Mouse (Mus musculus) liver, embryonic 14.5 days (tissue): ENCODE measurements at regions not wholly inside any gene's neighbourhood (a gene's known extent, or its start where the extent isn't known, plus 50 kb on each side); places are given as distances from the start of the nearest gene placed in this dataset.

Source experiments
- ATAC-seq: fragments of 200-750 bp; cut with Nextera tagmentation; 2 replicates; pipeline ENCODE4 v1.8.0; 2017; ENCODE audit warnings: moderate number of reproducible peaks, mild to moderate bottlenecking, moderate library complexity; ENCODE audit not compliant: insufficient read depth
- DNase-seq, 3 experiments: peaks; one replicate each; pipeline ENCODE4 v3.0.0-alpha.2; 2012 to 2013; ENCODE audit warnings: low read depth in 3 of 3, low spot score in 3 of 3
- H3K27ac ChIP-seq: fragments of 300-500 bp; sonication (generic); 2 replicates; pipeline ENCODE4 v1.5.1; 2014; ENCODE audit warnings: moderate library complexity, mild to moderate bottlenecking, control low read depth, inconsistent platforms
- H3K27me3 ChIP-seq: fragments of 300-500 bp; sonication (generic); 2 replicates; pipeline ENCODE4 v1.6.1; 2014; ENCODE audit warnings: mild to moderate bottlenecking, low read length, moderate library complexity; ENCODE audit not compliant: control insufficient read depth, insufficient read depth
- H3K36me3 ChIP-seq: fragments of 300-500 bp; sonication (generic); replicated peaks from 2 replicates; pipeline ENCODE4 v1.6.1; 2014; ENCODE audit warnings: low read depth; ENCODE audit not compliant: control insufficient read depth, insufficient read depth
- H3K4me1 ChIP-seq, 2 experiments: fragments of 200-500 bp in 1 of 2; fragments of 300-500 bp in 1 of 2; sonication (generic) in 1 of 2; replicated peaks; 2 replicates each; pipeline ENCODE4 v1.6.1; 2012 to 2014; ENCODE audit warnings: antibody characterized with exemption in 1 of 2, inconsistent platforms in 1 of 2, low read length in 1 of 2; ENCODE audit not compliant: control insufficient read depth in 2 of 2, insufficient read depth in 2 of 2
- H3K4me2 ChIP-seq: fragments of 300-500 bp; sonication (generic); 2 replicates; pipeline ENCODE4 v1.6.1; 2014; ENCODE audit warnings: low read depth, mild to moderate bottlenecking, control low read depth, moderate library complexity
- H3K4me3 ChIP-seq, 2 experiments: fragments of 200-500 bp in 1 of 2; fragments of 300-500 bp in 1 of 2; sonication (generic) in 1 of 2; 2 replicates each; pipeline ENCODE4 v1.5.1; 2012 to 2014; ENCODE audit warnings: low read depth in 2 of 2, low read length in 2 of 2, mild to moderate bottlenecking in 2 of 2, control low read depth in 1 of 2, inconsistent platforms in 1 of 2, moderate library complexity in 1 of 2; ENCODE audit not compliant: insufficient read depth in 1 of 2
- H3K9ac ChIP-seq: fragments of 300-500 bp; sonication (generic); replicated peaks from 2 replicates; pipeline ENCODE4 v1.6.1; 2014; ENCODE audit warnings: mild to moderate bottlenecking, control low read depth, moderate library complexity
- H3K9me3 ChIP-seq: fragments of 300-500 bp; sonication (generic); 2 replicates; pipeline ENCODE4 v1.6.1; 2016; ENCODE audit warnings: low read length, mixed read lengths; ENCODE audit not compliant: control insufficient read depth
- CTCF ChIP-seq: IDR thresholded peaks from 2 replicates; pipeline ENCODE4 v1.5.1; 2016; ENCODE audit warnings: antibody characterized with exemption, low read depth, control low read depth
- EP300 ChIP-seq: IDR thresholded peaks from 2 replicates; pipeline ENCODE4 v1.6.1; 2016; ENCODE audit warnings: antibody characterized with exemption, low read depth
- WGBS: fragments of 180-500 bp; shearing (Covaris S2); extraction: QIAGEN DNeasy Blood & Tissue Kit; methylation state at CpG from one replicate; pipeline ENCODE4 v1.1.7; 2014; ENCODE audit not compliant: insufficient replicate concordance; 5-methylcytosine and 5-hydroxymethylcytosine counted together

- TF ChIP-seq CTCF (no peak), EP300 (no peak)
- no peak overlapping the region for H3K4me3 ChIP-seq
- H3K9me3 ChIP-seq = no peaks in the 10 kb centered on the region
- H3K4me1 ChIP-seq = no peaks in the 10 kb centered on the region
- no peaks in the 10 kb centered on the region for H3K27me3 ChIP-seq
- 51% methylated on average over 3 of the region's 3 CpGs for WGBS
- ATAC-seq = no peak
- H3K4me2 ChIP-seq = no peak overlapping the region
- no peak overlapping the region for H3K9ac ChIP-seq
- no peaks in the 10 kb centered on the region for H3K36me3 ChIP-seq
- H3K27ac ChIP-seq = no peak overlapping the region
- DNase-seq = no peak
These were observed 78.9 kb downstream of the Smgc start for GRCm38 (mm10) chr15:91916946-91917345.

DNA sequence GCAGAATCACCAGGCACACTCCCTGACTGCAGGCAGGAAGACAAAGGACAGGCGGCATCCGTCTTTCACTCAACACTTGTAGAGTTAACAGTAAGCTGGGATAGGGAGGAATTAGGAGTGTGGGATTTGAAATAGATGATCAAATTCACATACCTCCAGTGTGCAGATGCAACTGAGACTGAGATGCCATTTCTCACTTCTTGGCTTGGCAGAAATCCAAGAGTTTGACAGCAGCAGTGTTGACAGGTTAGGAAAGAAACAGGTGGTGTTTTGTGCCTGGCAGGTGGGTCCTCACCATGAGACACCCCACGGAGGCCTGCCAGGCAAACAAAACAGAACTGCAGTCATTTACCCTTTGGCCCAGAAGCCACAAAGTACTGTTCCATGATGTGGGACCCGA lies 79.8 kb downstream of the Smgc start:
- Histone ChIP-seq H3K4me2 (no peak overlapping the region), H3K9ac (no peak overlapping the region), H3K4me1 (no peaks in the 10 kb centered on the region), H3K27me3 (no peaks in the 10 kb centered on the region), H3K36me3 (no peaks in the 10 kb centered on the region), H3K9me3 (no peaks in the 10 kb centered on the region), H3K4me3 (no peak overlapping the region), H3K27ac (no peak overlapping the region)
- TF ChIP-seq EP300 (no peak), CTCF (no peak)
- ATAC-seq = no peak
- 33% methylated on average over 4 of the region's 4 CpGs for WGBS
- DNase-seq = no peak

GRCm38 (mm10) chr15:91924542-91924941 lies 86.5 kb downstream of the Smgc start:
- Histone ChIP-seq H3K9ac (no peak overlapping the region), H3K4me2 (no peak overlapping the region), H3K9me3 (no peaks in the 10 kb centered on the region), H3K36me3 (no peaks in the 10 kb centered on the region), H3K27me3 (no peaks in the 10 kb centered on the region), H3K4me3 (no peak overlapping the region), H3K27ac (no peak overlapping the region), H3K4me1 (no peaks in the 10 kb centered on the region)
- no peak for TF ChIP-seq EP300
- no peak for TF ChIP-seq CTCF
- DNase-seq = no peak
- no peak for ATAC-seq
- 54% methylated on average over 4 of the region's 4 CpGs for WGBS

DNA sequence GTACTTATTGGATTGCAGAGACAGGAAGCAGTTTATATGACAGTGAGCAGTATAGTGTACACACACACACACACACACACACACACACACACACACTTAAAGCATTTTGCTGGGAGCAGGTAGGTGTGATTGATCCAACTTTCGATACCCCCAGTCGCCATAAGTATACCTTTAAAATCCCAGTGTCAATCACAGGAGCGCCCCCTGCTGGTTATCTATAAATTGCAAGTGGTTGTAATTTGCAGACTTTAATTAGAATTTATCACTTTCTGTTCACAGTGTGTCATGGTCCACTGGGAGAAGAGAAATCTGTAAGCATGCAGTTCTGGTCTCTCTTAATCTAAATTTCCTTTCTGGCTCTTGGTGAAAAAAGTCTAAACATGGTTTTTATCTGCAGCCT lies 89.4 kb downstream of the Smgc start:
- no peak for DNase-seq
- no peak overlapping the region for H3K4me2 ChIP-seq
- no peaks in the 10 kb centered on the region for H3K36me3 ChIP-seq
- no peaks in the 10 kb centered on the region for H3K27me3 ChIP-seq
- H3K4me1 ChIP-seq = no peaks in the 10 kb centered on the region
- no peak for ATAC-seq
- 9% methylated on average over 3 of the region's 3 CpGs for WGBS
- no peak overlapping the region for H3K27ac ChIP-seq
- no peak overlapping the region for H3K4me3 ChIP-seq
- no peak overlapping the region for H3K9ac ChIP-seq
- no peaks in the 10 kb centered on the region for H3K9me3 ChIP-seq
- TF ChIP-seq CTCF = peak; percentile 41
- TF ChIP-seq EP300 = no peak

- Histone ChIP-seq H3K4me3 (no peak overlapping the region), H3K4me2 (no peak overlapping the region), H3K36me3 (no peaks in the 10 kb centered on the region), H3K9ac (no peak overlapping the region), H3K27ac (no peak overlapping the region), H3K4me1 (no peaks in the 10 kb centered on the region), H3K9me3 (no peaks in the 10 kb centered on the region), H3K27me3 (no peaks in the 10 kb centered on the region)
- no peak for TF ChIP-seq CTCF
- no peak for TF ChIP-seq EP300
- WGBS = 56% methylated on average over 7 of the region's 7 CpGs
- DNase-seq (no peak), ATAC-seq (no peak)
These were observed 90.4 kb downstream of the Smgc start for GRCm38 (mm10) chr15:91928511-91928910.

DNA sequence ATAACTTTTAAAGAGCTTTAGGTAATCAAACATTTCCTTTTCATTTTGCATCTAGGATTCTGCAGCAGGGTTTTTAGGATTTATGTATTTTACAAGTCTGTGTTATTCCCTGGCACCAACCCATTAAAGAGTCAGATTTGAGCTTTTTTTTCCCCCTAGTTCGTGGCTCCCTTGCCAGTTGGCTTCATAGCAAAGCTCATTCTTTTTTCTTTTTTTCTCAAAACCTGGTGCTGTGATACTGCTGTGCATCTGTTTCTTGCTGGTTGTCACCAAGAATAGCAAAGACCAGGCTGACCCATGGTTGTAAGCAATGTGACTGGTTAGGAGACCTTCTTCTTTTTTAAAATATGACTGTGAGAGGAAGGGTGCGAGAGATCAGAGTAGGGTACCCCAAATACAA lies 93.7 kb upstream of the Cntn1 start:
- no peak overlapping the region for H3K27ac ChIP-seq
- ATAC-seq = no peak
- no peaks in the 10 kb centered on the region for H3K9me3 ChIP-seq
- 51% methylated on average over 2 of the region's 2 CpGs for WGBS
- H3K27me3 ChIP-seq = no peaks in the 10 kb centered on the region
- H3K4me1 ChIP-seq = no peaks in the 10 kb centered on the region
- no peak overlapping the region for H3K9ac ChIP-seq
- no peak overlapping the region for H3K4me2 ChIP-seq
- H3K36me3 ChIP-seq = no peaks in the 10 kb centered on the region
- no peak for DNase-seq
- no peak overlapping the region for H3K4me3 ChIP-seq
- TF ChIP-seq CTCF = no peak
- TF ChIP-seq EP300 = no peak
